Mouse (Mus musculus) stomach, postnatal 0 days (tissue): ENCODE results near the gene Susd2. TPM values are rescaled to one million over a fixed set of nuclear protein-coding genes. Genes with fewer than 3 reads are reported as not detected.

Source experiments
- ATAC-seq: fragments of 200-750 bp; cut with Nextera tagmentation; 2 replicates; pipeline ENCODE4 v1.8.0; 2017; ENCODE audit not compliant: low FRiP score, low TSS enrichment
- DNase-seq: peaks from one replicate; pipeline ENCODE4 v3.0.0-alpha.2; 2016; ENCODE audit warnings: low spot score
- H3K27ac ChIP-seq: fragments of 300-500 bp; sonication (generic); replicated peaks from 2 replicates; pipeline ENCODE4 v1.5.1; 2014; ENCODE audit warnings: mild to moderate bottlenecking, control low read depth
- H3K27me3 ChIP-seq: fragments of 300-500 bp; sonication (generic); 2 replicates; pipeline ENCODE4 v1.6.1; 2014; ENCODE audit warnings: low read length; ENCODE audit not compliant: control insufficient read depth, insufficient read depth
- H3K36me3 ChIP-seq: fragments of 300-500 bp; sonication (generic); 2 replicates; pipeline ENCODE4 v1.6.1; 2014; ENCODE audit warnings: low read length, mixed read lengths; ENCODE audit not compliant: control insufficient read depth, insufficient read depth
- H3K4me1 ChIP-seq: fragments of 300-500 bp; sonication (generic); replicated peaks from 2 replicates; pipeline ENCODE4 v1.6.1; 2014; ENCODE audit warnings: antibody characterized with exemption; ENCODE audit not compliant: control insufficient read depth, insufficient read depth
- H3K4me2 ChIP-seq: fragments of 300-500 bp; sonication (generic); replicated peaks from 2 replicates; pipeline ENCODE4 v1.6.1; 2014; ENCODE audit warnings: low read depth, mild to moderate bottlenecking, control low read depth, moderate library complexity
- H3K4me3 ChIP-seq: fragments of 300-500 bp; sonication (generic); 2 replicates; pipeline ENCODE4 v1.5.1; 2014; ENCODE audit warnings: low read depth, low read length, control low read depth
- H3K9ac ChIP-seq: fragments of 300-500 bp; sonication (generic); 2 replicates; pipeline ENCODE4 v1.6.1; 2014; ENCODE audit warnings: mild to moderate bottlenecking, low read length, control low read depth, mixed read lengths
- H3K9me3 ChIP-seq: fragments of 300-500 bp; sonication (generic); 2 replicates; pipeline ENCODE4 v1.6.1; 2016; ENCODE audit warnings: low read length; ENCODE audit not compliant: control insufficient read depth
- CTCF ChIP-seq: IDR thresholded peaks from 2 replicates; pipeline ENCODE4 v1.5.1; 2016; ENCODE audit warnings: antibody characterized with exemption, low read depth, mild to moderate bottlenecking, moderate library complexity
- EP300 ChIP-seq: optimal IDR thresholded peaks from 2 replicates; pipeline ENCODE3; 2016; ENCODE audit warnings: antibody characterized with exemption
- WGBS: fragments of 180-500 bp; shearing (Covaris S2); extraction: QIAGEN DNeasy Blood & Tissue Kit; methylation state at CpG from one replicate; pipeline ENCODE4 v1.1.7; 2014; 5-methylcytosine and 5-hydroxymethylcytosine counted together
- polyA plus RNA-seq: library from polyadenylated mRNA; unstranded; fragments of >200 nt; fragmentation: Nextera tagmentation; extraction: Ambion mirVana; gene quantifications from 2 replicates; pipeline ENCODE4 v1.2.1, GENCODE M21; 2015

The Susd2 gene
- polyA plus RNA-seq, 1 experiment from 2014 or later, result 12.2 TPM

DNA sequence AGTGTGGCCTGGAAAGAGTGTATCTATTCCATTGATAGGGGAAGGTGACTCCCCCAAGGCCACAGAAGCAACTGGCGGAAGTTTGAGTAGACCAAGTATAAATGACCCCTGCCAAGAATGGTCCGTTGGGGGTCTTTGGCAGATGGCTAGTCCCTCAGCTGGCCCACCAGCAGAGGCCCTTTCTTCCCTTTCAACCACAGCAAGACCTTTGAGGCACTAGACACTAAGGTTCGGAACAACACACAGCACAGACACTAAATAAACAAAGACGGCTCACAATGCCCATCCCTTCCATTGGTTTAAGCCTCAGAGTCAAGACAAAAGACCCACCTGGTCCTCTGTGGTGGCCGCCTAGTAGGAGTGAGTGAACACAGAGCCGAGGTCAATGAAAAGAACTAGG is 35.4 kb upstream of the Susd2 start:
- Histone ChIP-seq H3K4me3 (no peak overlapping the region), H3K4me2 (no peak overlapping the region), H3K27ac (no peak overlapping the region), H3K27me3 (no peaks in the 10 kb centered on the region), H3K9ac (no peak overlapping the region), H3K36me3 (no peaks in the 10 kb centered on the region), H3K4me1 (peaks cover 6% of the 10 kb centered on the region), H3K9me3 (no peaks in the 10 kb centered on the region)
- TF ChIP-seq CTCF (no peak), EP300 (no peak)
- DNase-seq (no peak), ATAC-seq (no peak)
- 77% methylated on average over 6 of the region's 6 CpGs for WGBS

- ATAC-seq (no peak), DNase-seq (no peak)
- Histone ChIP-seq H3K4me2 (no peak overlapping the region), H3K9me3 (no peaks in the 10 kb centered on the region), H3K27me3 (no peaks in the 10 kb centered on the region), H3K4me3 (no peak overlapping the region), H3K4me1 (peaks cover 6% of the 10 kb centered on the region), H3K9ac (no peak overlapping the region; the same call in 1 of the 2 replicates), H3K36me3 (no peaks in the 10 kb centered on the region), H3K27ac (peak overlapping the region; percentile 85)
- 56% methylated on average over 5 of the region's 5 CpGs for WGBS
- no peak for TF ChIP-seq CTCF
- no peak for TF ChIP-seq EP300
These were observed 34.2 kb upstream of the Susd2 start for GRCm38 (mm10) chr10:75677989-75678388.

- H3K4me1 ChIP-seq, result peaks cover 6% of the 10 kb centered on the region
- H3K4me3 ChIP-seq, result no peak overlapping the region
- TF ChIP-seq EP300, result no peak
- no peak for TF ChIP-seq CTCF
- no peaks in the 10 kb centered on the region for H3K9me3 ChIP-seq
- H3K4me2 ChIP-seq, result no peak overlapping the region
- H3K36me3 ChIP-seq, result no peaks in the 10 kb centered on the region
- no peaks in the 10 kb centered on the region for H3K27me3 ChIP-seq
- WGBS, result 66% methylated on average over 2 of the region's 2 CpGs
- ATAC-seq (no peak), DNase-seq (no peak)
- H3K27ac ChIP-seq, result peak overlapping the region; percentile 85
- no peak overlapping the region; the same call in 1 of the 2 replicates for H3K9ac ChIP-seq
These were observed 33.8 kb upstream of the Susd2 start for GRCm38 (mm10) chr10:75677571-75677970.

DNA sequence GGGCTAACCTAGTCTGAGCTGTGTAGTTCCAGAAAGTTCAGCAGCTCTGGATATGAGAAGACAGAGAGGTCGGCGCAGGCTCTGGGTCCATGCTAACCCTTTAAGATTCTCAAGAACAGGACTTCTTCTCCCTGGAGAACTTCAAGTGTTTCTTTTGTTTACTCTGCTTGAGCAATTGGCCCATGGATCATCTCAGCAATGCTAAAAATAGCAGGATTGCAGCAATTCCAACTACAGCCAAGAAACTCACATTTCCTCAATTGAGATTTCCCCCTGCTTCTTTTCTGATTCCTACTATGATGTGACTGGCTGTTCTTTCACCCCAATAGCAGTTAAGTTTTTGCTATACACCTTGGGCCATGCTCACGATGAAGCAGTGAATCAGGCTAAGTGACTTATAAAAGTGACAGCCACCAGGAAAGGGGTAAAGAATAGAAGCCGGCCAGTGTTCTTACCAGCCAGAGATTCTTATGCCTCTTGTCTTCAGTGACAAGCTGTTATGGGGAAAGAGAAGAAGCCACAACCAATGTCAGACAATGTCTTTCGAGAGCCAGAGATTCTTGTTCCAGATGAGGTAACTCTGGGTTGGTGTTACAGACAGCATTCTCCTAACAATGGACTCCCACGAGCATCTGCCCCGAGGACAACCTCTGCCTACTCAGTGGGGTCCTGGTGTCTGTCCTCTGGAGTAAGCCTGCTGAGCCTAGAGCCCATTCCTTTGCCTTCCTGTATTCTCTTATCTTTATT is 33.2 kb upstream of the Susd2 start:
- H3K27ac ChIP-seq, result peak overlapping the region; percentile 85
- ATAC-seq, result peak; percentile 44; the same call in 1 of the 2 replicates

DNA sequence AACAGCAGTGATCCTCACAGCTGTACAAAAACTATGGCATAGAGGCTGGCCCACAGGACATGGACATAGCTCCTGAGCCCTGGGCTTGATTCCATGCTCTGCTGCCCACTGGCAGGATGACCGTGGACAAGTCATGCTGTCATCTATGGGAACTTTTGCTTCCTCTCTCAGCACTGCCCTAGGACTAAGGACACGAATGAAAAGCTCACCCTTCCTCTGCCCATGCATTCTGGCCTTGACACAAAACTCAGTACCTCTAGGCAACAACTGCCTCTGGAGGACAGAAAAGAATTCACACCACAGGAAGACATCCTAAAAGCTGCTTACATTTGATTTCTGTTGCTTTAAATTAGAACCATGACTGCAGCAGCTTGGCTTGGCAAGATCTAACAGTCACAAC is 32.5 kb upstream of the Susd2 start:
- 64% methylated on average over 2 of the region's 2 CpGs for WGBS
- H3K4me3 ChIP-seq, result no peak overlapping the region
- H3K9me3 ChIP-seq, result no peaks in the 10 kb centered on the region
- 0 out of 2 replicates have a peak overlapping the region, but pooled peaks have one; percentile 18 for H3K9ac ChIP-seq
- H3K27ac ChIP-seq, result peak overlapping the region; percentile 85
- H3K27me3 ChIP-seq, result no peaks in the 10 kb centered on the region
- no peak for TF ChIP-seq CTCF
- no peak for TF ChIP-seq EP300
- no peak for ATAC-seq
- no peak overlapping the region for H3K4me2 ChIP-seq
- DNase-seq, result no peak
- H3K36me3 ChIP-seq, result no peaks in the 10 kb centered on the region
- H3K4me1 ChIP-seq, result peaks cover 6% of the 10 kb centered on the region

More for the DNA sequence above, 33.2 kb upstream of the Susd2 start:
- DNase-seq, result no peak
- H3K4me2 ChIP-seq, result no peak overlapping the region
- H3K4me3 ChIP-seq, result no peak overlapping the region
- H3K4me1 ChIP-seq, result peaks cover 6% of the 10 kb centered on the region
- no peaks in the 10 kb centered on the region for H3K36me3 ChIP-seq
- H3K9ac ChIP-seq, result 0 out of 2 replicates have a peak overlapping the region, but pooled peaks have one; percentile 18
- no peaks in the 10 kb centered on the region for H3K27me3 ChIP-seq
- H3K9me3 ChIP-seq, result no peaks in the 10 kb centered on the region
- WGBS, result 50% methylated on average over 7 of the region's 7 CpGs
- TF ChIP-seq EP300 (no peak), CTCF (no peak)

DNA sequence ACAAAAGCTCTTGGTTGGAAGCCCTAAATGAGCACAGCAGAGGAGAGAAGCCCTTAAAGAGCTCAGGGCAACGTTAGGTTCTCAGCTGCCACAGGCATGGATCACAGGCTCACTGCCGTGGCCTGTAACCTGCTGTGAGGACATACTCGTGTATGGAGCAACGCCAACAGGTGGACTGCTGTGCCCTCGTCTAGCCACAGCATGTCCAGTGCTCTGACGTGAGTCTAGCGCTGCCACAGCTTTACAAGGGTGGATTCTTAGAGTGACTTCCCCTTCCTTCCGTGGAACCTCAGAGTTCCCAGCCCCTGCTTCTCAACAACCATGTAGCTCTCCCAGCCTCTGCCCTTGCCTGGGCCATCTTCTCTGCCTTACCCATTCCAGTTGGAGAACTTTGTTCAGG is 31.8 kb upstream of the Susd2 start:
- 88% methylated on average over 8 of the region's 8 CpGs for WGBS
- Histone ChIP-seq H3K4me2 (no peak overlapping the region), H3K36me3 (no peaks in the 10 kb centered on the region), H3K9me3 (no peaks in the 10 kb centered on the region), H3K4me1 (peaks cover 6% of the 10 kb centered on the region), H3K9ac (no peak overlapping the region), H3K27me3 (no peaks in the 10 kb centered on the region), H3K27ac (peak overlapping the region; percentile 85), H3K4me3 (no peak overlapping the region)
- DNase-seq (no peak), ATAC-seq (no peak)
- TF ChIP-seq CTCF, result no peak
